Mouse (Mus musculus): ENCODE data around the gene Gm8113. TPM values are rescaled to one million over a fixed set of nuclear protein-coding genes. Genes with fewer than 3 reads are reported as not detected.
A peak's percentile ranks its signal among the peaks of the same experiment; 100 is the strongest.
"Not testable (repeated sequence)": the region's sequence is repeated elsewhere in the genome, so short reads cannot be mapped to it uniquely, and the experiment has no call there.

Gene Gm8113
- total RNA-seq (2021): under 1 TPM in 1 of 2 experiments, not detected in 1; 0.21 TPM
- long read RNA-seq, experiment 1: 0 reads
- long read RNA-seq, experiment 2: 0 reads

GRCm38 (mm10) chr14:43924688-43925403 is at the start of gene Gm8113:
Gene Gm8113 (plus strand): TSS chr14:43925390.
- H3K4me3 ChIP-seq: peak within 1 kb of the TSS; percentile 42
- H3K27ac ChIP-seq; intact Hi-C loops (cut with DNase I): not testable (repeated sequence)
- peak; percentile 23 to 52 for DNase-seq (ENCODE audit: extremely low spot score in 1 of 2, low spot score in 2 of 2)
- peak; percentile 68 for TF ChIP-seq CTCF (IDR thresholded peaks at IDR 0.05)

GRCm38 (mm10) chr14:43875417-43875816 is 49.8 kb upstream of the Gm8113 start, which contains the start of gene Ear1:
Gene Ear1 (minus strand): TSS chr14:43875517.
- H3K4me3 ChIP-seq; H3K27ac ChIP-seq; DNase-seq (ENCODE audit: extremely low spot score in 1 of 2, low spot score in 2 of 2); intact Hi-C loops (cut with DNase I): not testable (repeated sequence)

- DNase-seq (ENCODE audit: extremely low spot score in 1 of 2, low spot score in 2 of 2); intact Hi-C loops (cut with DNase I); H3K27ac ChIP-seq; H3K4me3 ChIP-seq: not testable (repeated sequence)
These were observed 47.4 kb upstream of the Gm8113 start for GRCm38 (mm10) chr14:43877789-43878188.

- H3K27ac ChIP-seq; H3K4me3 ChIP-seq; DNase-seq (ENCODE audit: extremely low spot score in 1 of 2, low spot score in 2 of 2); intact Hi-C loops (cut with DNase I): not testable (repeated sequence)
These were observed 45.1 kb upstream of the Gm8113 start for GRCm38 (mm10) chr14:43879966-43880545.

GRCm38 (mm10) chr14:43886235-43886634 is 39.0 kb upstream of the Gm8113 start:
- H3K4me3 ChIP-seq; H3K27ac ChIP-seq; intact Hi-C loops (cut with DNase I); DNase-seq (ENCODE audit: extremely low spot score in 1 of 2, low spot score in 2 of 2): not testable (repeated sequence)

GRCm38 (mm10) chr14:43891288-43891687 is 33.9 kb upstream of the Gm8113 start:
- H3K4me3 ChIP-seq; intact Hi-C loops (cut with DNase I): not testable (repeated sequence)

GRCm38 (mm10) chr14:43895357-43895756 is 29.8 kb upstream of the Gm8113 start:
- H3K4me3 ChIP-seq; H3K27ac ChIP-seq; DNase-seq (ENCODE audit: extremely low spot score in 1 of 2, low spot score in 2 of 2); intact Hi-C loops (cut with DNase I): not testable (repeated sequence)

More at GRCm38 (mm10) chr14:43891288-43891687, 33.9 kb upstream of the Gm8113 start:
- not testable (repeated sequence) for H3K27ac ChIP-seq; DNase-seq (ENCODE audit: extremely low spot score in 1 of 2, low spot score in 2 of 2)

GRCm38 (mm10) chr14:43898577-43898976 is 26.6 kb upstream of the Gm8113 start:
- DNase-seq (ENCODE audit: extremely low spot score in 1 of 2, low spot score in 2 of 2); H3K27ac ChIP-seq; H3K4me3 ChIP-seq; intact Hi-C loops (cut with DNase I): not testable (repeated sequence)

GRCm38 (mm10) chr14:43918214-43918613 is 7.0 kb upstream of the Gm8113 start:
- H3K4me3 ChIP-seq; intact Hi-C loops (cut with DNase I); H3K27ac ChIP-seq; DNase-seq (ENCODE audit: extremely low spot score in 1 of 2, low spot score in 2 of 2): not testable (repeated sequence)

GRCm38 (mm10) chr14:43923459-43923858 is 1.7 kb upstream of the Gm8113 start, which contains the start of gene Ear10:
Gene Ear10 (minus strand): TSS chr14:43923559.
- DNase-seq (ENCODE audit: extremely low spot score in 1 of 2, low spot score in 2 of 2); H3K4me3 ChIP-seq; intact Hi-C loops (cut with DNase I); H3K27ac ChIP-seq: not testable (repeated sequence)

- DNase-seq (ENCODE audit: extremely low spot score in 1 of 2, low spot score in 2 of 2); intact Hi-C loops (cut with DNase I); H3K27ac ChIP-seq: not testable (repeated sequence)
- peak overlapping the region; percentile 42 for H3K4me3 ChIP-seq
These were observed 287 bp downstream of the Gm8113 start for GRCm38 (mm10) chr14:43925404-43925950.

- H3K27ac ChIP-seq, H3K4me3 ChIP-seq: not testable (repeated sequence)
- TF ChIP-seq CTCF (IDR thresholded peaks at IDR 0.05): peak; percentile 63
- peak; percentile 14 to 28 for DNase-seq (ENCODE audit: extremely low spot score in 1 of 2, low spot score in 2 of 2)
- intact Hi-C loops (cut with DNase I): loop anchor here (2.0 kb wide), 1 partner anchor 52 kb away; no protein-coding TSS in a partner anchor
These were observed 7.8 kb downstream of the Gm8113 start for GRCm38 (mm10) chr14:43932991-43933390.

GRCm38 (mm10) chr14:43933399-43933798 is 8.2 kb downstream of the Gm8113 start:
- H3K27ac ChIP-seq; H3K4me3 ChIP-seq; DNase-seq (ENCODE audit: extremely low spot score in 1 of 2, low spot score in 2 of 2): not testable (repeated sequence)
- intact Hi-C loops (cut with DNase I): loop anchor here (2.0 kb wide), 1 partner anchor 51 kb away; no protein-coding TSS in a partner anchor

- intact Hi-C loops (cut with DNase I); DNase-seq (ENCODE audit: extremely low spot score in 1 of 2, low spot score in 2 of 2); H3K4me3 ChIP-seq; H3K27ac ChIP-seq: not testable (repeated sequence)
These were observed 28.2 kb downstream of the Gm8113 start for GRCm38 (mm10) chr14:43953382-43953781.

- H3K27ac ChIP-seq; DNase-seq (ENCODE audit: extremely low spot score in 1 of 2, low spot score in 2 of 2); intact Hi-C loops (cut with DNase I); H3K4me3 ChIP-seq: not testable (repeated sequence)
These were observed 29.9 kb downstream of the Gm8113 start for GRCm38 (mm10) chr14:43955074-43955473.

GRCm38 (mm10) chr14:43956769-43957168 is 31.6 kb downstream of the Gm8113 start, which contains the start of gene Ang5:
Gene Ang5 (plus strand): TSS chr14:43957069.
- H3K27ac ChIP-seq; intact Hi-C loops (cut with DNase I); H3K4me3 ChIP-seq; DNase-seq (ENCODE audit: extremely low spot score in 1 of 2, low spot score in 2 of 2): not testable (repeated sequence)
